Mouse (Mus musculus): Measurements from ENCODE around the gene Eif4a2.
A peak's percentile ranks its signal among the peaks of the same experiment; 100 is the strongest.

Gene Eif4a2

DNA sequence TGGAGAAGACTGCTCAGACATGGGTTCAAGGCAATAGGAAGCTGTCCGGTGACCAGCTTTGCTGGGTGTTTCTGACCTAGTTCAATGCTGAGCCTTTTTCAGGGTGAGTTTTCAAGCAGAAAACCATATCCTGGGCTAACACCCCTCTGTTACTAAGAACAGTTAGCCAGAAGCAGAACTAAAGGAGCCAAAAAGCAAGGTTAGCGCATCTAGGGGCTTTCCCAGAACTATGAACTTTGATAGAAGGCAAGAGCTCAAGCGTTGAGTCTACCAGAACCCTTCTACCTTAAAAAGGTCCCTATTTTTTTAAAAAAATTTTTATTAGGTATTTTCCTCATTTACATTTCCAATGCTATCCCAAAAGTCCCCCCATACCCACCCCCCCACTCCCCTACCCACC, 33.7 kb downstream of the Eif4a2 start:
- DNase-seq (ENCODE audit: low read depth, low spot score), result no peak

DNA sequence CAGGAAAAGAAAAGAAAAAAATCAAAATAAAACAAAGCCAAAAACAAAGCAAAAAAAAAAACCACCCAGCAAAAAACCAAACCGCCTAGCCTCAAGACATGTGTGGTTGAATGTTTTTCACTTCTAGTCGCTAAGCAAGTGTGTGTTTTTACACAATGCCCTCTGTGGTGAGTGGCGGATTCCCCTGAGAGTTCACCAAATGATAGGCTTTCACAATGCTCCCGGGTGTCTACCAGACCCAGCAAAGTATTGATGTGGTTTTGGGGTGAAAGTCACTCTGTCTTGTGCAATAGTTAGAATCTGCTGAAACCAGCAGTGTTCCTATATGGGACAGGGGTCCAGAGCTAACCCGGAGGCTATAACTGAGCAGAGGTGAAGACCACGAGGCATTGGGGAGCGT, 37.1 kb downstream of the Eif4a2 start:
- no peak for DNase-seq (ENCODE audit: low read depth, low spot score)

DNA sequence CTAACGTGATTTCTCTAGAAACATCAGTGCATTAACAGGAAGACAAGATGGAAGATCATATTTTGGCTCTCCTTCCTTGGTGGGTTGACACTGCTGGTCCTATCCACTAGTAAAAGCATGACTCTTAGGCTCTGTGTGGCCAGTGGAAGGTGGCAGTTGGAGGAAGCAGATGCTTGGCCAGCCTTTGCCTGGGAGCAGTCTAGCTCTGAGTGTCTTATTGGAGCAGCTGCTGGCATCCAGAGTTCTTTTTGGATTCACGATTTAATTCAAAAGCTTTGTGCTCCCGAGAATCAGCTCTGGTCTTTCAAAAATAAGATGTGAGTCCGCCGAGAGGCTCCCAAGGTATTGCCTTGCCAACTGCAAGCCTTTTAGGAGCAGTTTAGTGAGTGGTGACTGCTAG, 38.0 kb downstream of the Eif4a2 start:
- DNase-seq (ENCODE audit: low read depth, low spot score), result no peak

DNA sequence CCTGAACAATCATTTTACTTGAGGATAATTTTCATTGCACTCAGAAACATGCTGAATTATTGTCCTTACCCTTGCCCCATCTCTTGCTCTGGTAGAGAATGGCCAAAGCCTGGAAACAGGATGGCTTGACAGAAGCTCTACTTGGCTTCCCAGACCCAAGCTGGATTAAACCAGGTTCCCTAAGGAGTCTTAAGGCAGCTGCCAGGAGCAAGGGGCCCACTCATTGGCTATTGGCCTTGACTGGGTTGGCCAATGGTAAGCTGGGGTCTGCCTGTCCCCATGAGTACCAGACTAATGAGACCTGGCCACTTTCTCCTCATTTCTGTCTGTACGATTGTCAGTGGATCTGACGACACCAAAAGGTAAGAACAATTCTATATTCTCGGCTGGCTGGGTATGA, 39.0 kb downstream of the Eif4a2 start, which contains the start of gene Adipoq:
Gene Adipoq, plus strand, starts transcription at position 257 of the 400 bp plus-strand sequence.
- no peak for DNase-seq (ENCODE audit: low read depth, low spot score)

DNA sequence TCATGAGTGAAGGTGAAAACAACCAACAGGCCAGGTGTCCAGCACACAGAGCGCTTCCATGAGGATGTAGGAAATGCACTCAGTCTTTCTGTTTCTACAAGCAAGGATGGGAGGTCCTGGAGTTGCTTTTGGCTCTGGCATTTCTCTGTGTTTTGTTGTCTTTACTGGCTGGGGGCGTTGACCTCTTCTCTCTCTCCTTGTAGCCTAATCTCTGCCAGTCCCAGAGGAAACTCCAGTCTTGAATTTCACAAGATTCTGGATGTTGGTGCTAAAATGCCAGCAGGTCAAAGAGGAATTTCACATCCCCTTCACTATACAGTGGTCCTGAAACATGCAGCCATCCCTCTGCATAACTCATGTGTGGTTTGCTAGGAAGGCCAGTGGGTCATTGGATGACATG, 41.7 kb downstream of the Eif4a2 start:
- DNase-seq (ENCODE audit: low read depth, low spot score), result no peak

DNA sequence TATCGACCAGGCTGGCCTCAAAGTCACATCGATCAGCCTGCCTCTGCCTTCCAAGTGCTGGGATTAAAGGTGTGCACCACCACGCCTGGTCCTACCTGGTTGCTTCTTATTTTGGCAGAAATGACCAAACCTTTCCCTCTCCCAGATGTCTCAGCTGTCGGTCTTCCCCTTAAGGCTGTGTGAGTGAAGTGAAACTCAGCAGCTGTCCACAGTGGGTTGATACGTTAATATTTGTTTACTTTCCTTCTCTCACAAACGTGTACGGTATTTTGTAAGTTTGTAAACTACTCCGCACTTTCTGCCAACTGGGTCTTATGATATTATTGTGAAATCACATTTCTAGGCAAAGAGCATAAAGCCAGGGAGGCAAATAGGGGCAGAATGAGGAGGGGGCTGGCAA, 42.2 kb downstream of the Eif4a2 start:
- no peak for DNase-seq (ENCODE audit: low read depth, low spot score)

DNA sequence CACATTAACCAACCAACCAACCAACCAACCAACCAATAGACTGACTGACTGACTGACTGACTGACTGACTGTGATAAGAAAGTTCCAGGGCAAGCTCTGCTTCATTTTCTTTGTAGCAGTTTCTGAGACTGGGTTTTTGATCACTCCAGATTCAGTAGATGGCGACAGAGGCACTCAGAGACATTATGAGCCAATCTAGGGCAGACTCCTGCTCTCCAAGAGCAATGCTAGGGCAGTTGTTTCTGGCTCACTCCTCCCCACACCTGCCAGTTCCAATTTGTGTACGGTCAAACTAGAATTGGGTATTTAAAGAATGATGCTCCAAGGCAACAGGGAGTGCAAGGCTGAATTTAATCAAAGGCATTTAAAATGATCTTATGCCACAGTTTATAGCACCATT, 44.2 kb downstream of the Eif4a2 start:
- peak; percentile 35 for DNase-seq (ENCODE audit: low read depth, low spot score)

DNA sequence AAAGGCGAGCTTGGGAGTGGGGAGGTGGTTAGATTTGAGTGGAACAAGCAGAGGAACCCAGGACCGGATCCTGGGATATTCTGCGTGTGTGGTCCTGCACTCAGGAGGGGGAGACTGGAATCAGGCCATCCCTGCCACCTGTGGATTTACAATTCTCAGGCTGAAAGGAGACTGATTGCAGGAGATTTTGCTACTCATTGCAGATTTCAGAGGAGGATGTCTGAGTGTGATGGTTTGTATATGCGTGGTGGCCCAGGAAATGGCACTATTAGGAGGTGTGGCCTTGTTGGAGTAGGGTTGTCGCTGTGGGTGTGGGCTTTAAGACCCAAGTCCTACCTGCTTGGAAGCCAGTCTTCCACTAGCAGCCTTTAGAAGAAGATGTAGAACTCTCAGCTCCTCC, 47.0 kb downstream of the Eif4a2 start:
- peak; percentile 54 for DNase-seq (ENCODE audit: low read depth, low spot score)

DNA sequence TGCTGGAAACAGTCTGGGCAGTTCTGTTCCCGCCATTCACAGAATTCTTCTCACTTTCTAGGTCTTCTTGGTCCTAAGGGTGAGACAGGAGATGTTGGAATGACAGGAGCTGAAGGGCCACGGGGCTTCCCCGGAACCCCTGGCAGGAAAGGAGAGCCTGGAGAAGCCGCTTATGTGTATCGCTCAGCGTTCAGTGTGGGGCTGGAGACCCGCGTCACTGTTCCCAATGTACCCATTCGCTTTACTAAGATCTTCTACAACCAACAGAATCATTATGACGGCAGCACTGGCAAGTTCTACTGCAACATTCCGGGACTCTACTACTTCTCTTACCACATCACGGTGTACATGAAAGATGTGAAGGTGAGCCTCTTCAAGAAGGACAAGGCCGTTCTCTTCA, 49.8 kb downstream of the Eif4a2 start:
- no peak for DNase-seq (ENCODE audit: low read depth, low spot score)

DNA sequence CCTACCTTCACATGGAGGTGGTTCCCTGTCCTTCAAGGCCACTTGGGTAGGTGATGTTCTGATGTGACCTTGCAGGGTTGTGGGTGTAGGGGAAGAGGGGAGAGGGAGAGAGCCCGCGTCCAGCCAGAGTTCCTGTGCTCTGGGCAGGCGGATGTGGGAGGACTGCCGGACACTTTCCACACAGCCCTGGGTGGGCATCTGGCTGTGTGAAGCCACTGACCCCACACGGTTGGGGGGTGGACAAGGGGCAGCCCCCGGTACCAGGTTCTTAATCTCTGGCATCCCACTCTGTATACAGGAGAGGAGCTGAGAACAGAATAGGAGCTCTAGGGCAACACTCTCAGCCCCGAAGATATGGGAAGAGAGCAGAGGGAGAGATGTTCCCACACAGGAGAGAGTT, 51.0 kb downstream of the Eif4a2 start:
- no peak for DNase-seq (ENCODE audit: low read depth, low spot score)

DNA sequence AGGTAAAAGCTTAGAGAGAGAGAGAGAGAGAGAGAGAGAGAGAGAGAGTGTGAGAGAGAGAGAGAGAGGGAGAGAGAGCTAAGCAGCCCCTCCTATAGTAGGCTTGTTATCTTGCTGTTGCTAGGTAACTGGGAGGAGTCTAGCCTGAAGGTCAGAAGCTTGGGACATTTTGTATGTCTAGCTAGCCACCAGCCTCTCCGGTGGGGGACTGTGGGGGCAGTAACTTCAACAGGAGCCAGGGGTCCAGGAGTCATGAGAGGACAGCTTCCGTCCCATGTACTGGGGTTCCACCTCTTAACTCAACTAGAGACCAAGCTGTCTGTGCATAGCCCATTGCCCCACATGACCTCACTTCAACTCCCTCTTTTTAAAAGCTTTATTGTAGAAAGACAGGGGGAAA, 51.7 kb downstream of the Eif4a2 start:
- no peak for DNase-seq (ENCODE audit: low read depth, low spot score)

DNA sequence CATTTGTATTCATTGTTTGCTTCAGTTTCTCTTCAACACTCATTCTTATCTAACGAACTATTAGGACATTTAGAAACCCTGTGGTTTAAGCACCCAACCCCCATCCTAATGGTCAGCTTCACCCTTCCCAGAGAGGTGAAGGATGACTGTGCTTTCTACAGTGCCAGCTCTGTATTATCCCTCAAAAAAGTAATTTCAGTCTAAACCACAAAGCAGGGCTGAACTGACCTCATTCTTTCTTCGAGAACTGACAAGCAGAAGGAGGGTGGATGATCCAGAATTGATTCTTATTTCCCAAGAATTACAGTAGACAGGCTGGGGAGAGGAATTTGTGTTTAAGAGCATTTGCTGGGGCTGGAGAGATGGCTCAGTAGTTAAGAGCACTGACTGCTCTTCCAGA, 52.5 kb downstream of the Eif4a2 start:
- no peak for DNase-seq (ENCODE audit: low read depth, low spot score)

DNA sequence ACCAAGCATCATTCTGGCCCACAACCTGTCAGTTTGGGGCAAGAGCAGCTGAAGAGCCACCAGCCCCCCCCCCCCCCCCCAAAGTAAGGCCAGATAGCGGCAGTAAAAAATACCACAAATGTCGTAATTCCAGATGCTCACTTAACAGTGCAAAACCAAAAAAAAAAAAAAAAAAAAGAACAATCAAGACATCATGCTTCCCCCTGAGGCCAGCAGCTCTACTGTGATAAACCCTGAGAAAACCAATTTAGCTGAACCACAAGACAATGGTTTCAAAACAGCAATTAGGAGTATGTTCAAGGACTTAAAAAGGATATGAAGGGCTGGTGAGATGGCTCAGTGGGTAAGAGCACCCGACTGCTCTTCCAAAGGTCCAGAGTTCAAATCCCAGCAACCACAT, 54.9 kb downstream of the Eif4a2 start:
- DNase-seq (ENCODE audit: low read depth, low spot score), result no peak
